In the genomic region with DNA sequence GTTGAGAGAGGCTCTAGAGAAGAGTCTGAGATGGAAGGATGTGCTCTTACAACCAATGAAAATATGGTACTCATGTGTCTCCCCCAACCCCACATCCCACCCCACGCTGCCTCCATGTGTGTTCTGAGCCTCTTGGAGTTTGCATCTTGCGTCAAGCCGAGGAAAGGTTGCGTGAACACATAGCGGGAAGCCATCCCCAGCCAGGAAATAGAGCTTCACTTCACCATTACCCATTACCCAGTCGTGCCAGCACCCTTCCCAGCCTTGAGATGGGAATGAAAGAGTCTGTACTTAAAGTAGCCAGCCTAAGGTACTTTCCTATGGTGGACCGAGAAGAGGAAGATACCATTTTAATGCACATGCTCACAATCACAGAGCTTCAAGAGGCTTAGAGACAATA, we compare ENCODE assay signal across 13 mouse cellular contexts.
"Had no signal": no experiment of that assay in that cellular context is flagged by ENCODE, and none has a peak within 500 bp of the region (broad histone marks: within the 10 kb centered on the region; RNA-seq: fewer than 3 reads in every experiment).

No protein-coding gene starts in this region.

- H3K27ac ChIP-seq: kidney, embryonic 15.5 days; limb, embryonic 15.5 days; neural tube, embryonic 12.5 days had no signal

- H3K4me3 ChIP-seq: kidney, embryonic 15.5 days; limb, embryonic 15.5 days; liver, embryonic 12.5 days; myocyte; neural tube, embryonic 12.5 days had no signal

- H3K36me3 ChIP-seq: kidney, embryonic 15.5 days; limb, embryonic 15.5 days; liver, embryonic 12.5 days; neural tube, embryonic 12.5 days had no signal

- H3K27me3 ChIP-seq: kidney, embryonic 15.5 days; limb, embryonic 15.5 days; liver, embryonic 12.5 days; neural tube, embryonic 12.5 days had no signal

- DNase-seq: kidney, adult 2 months; kidney, postnatal 14 days; lung, adult 18-20 months; midbrain, embryonic 14.5 days; retina, postnatal 1 day; right cerebral cortex, postnatal 4 days; spleen, adult 18-20 months had no signal

- ATAC-seq: intestine, embryonic 16.5 days; liver, embryonic 12.5 days had no signal
